Mouse (Mus musculus) lung, adult 2 months (tissue): ENCODE measurements around the gene Nkx1-2.

Source experiments
- CTCF ChIP-seq: fragments of 200-500 bp; IDR thresholded peaks from 2 replicates; pipeline ENCODE4 v1.5.1; 2011; ENCODE audit warnings: mild to moderate bottlenecking, low read length, control low read depth; ENCODE audit not compliant: insufficient read depth
- POLR2A ChIP-seq: fragments of 200-500 bp; IDR thresholded peaks from 2 replicates; pipeline ENCODE4 v1.6.1; 2011; ENCODE audit warnings: low read depth, mild to moderate bottlenecking, control low read depth, low read length, borderline replicate concordance; ENCODE audit errors: extremely low read depth

DNA sequence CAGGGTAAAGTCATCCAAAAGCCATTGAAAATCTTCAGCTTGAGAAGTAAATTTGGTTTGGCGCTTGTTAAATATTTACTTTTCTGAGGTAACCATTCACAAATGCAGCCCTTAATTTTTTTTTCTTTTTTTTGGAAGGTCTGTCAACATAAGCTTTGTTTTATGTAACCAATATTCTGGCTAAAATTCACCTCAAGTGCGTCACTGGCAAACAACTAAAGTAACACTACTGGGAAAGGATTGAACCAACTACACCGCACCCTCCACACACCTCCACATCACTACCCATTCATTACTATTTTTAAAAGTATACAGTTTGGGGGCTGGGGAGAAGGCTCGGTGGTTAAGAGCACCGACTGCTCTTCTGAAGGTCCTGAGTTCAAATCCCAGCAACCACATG is 24.8 kb downstream of the Nkx1-2 start:
- TF ChIP-seq CTCF (no peak), POLR2A (no peak)
